Mouse (Mus musculus) liver, embryonic 14.5 days (tissue): ENCODE results near the gene Srrm1.

Experiments
- CTCF ChIP-seq: IDR thresholded peaks from 2 replicates; pipeline ENCODE4 v1.5.1; 2016; ENCODE audit warnings: antibody characterized with exemption, low read depth, control low read depth
- EP300 ChIP-seq: IDR thresholded peaks from 2 replicates; pipeline ENCODE4 v1.6.1; 2016; ENCODE audit warnings: antibody characterized with exemption, low read depth

GRCm38 (mm10) chr4:135272640-135273306 is 80.3 kb downstream of the Srrm1 start, which contains the start of gene Clic4:
- TF ChIP-seq CTCF (peak; percentile 61), EP300 (no peak)
